Comparison of ENCODE assay signal across 30 mouse cellular contexts in the genomic region with DNA sequence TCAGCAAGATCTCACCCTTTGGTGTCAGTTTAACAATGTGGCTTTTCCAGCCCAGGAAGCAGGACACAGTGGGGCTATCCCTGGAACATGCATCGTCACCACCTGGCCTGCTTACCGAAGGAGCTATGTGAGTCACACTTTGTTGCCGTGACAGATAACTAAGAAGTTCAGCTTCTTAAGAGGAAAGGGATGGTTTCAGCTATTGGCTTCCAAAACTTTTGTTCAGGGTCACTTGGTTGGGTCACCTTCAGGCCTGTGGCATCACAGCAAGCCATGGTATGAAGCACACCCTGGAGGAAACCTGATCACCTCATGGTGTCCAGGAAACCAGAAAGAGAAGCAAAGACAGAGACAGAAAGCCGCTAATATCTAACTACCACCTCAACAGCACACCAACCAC.
"Had no signal": no experiment of that assay in that cellular context is flagged by ENCODE, and none has a peak within 500 bp of the region (broad histone marks: within the 10 kb centered on the region; RNA-seq: fewer than 3 reads in every experiment).

No protein-coding gene starts in this region.

- H3K36me3 ChIP-seq: intestine, embryonic 15.5 days had no signal

- H3K4me3 ChIP-seq: heart, adult 2 months; heart, embryonic 10.5 days; heart, embryonic 12.5 days; heart, embryonic 13.5 days; heart, embryonic 15.5 days; hindbrain, embryonic 10.5 days; hindbrain, embryonic 12.5 days; hindbrain, embryonic 13.5 days; hindbrain, embryonic 15.5 days; intestine, embryonic 15.5 days; layer of hippocampus, adult 2 months; left cerebral cortex, adult 2 months had no signal

- DNase-seq: heart, adult 2 months; heart, postnatal 10 days; heart, postnatal 14 days; heart, postnatal 36 days; heart, postnatal 4 days; kidney, adult 18-20 months; kidney, postnatal 10 days; kidney, postnatal 14 days; kidney, postnatal 25 days; layer of hippocampus, adult 9-11 months; layer of hippocampus, postnatal 36 days had no signal

- H3K27me3 ChIP-seq: heart, embryonic 12.5 days; heart, embryonic 13.5 days; heart, embryonic 15.5 days; hindbrain, embryonic 12.5 days; hindbrain, embryonic 13.5 days; hindbrain, embryonic 15.5 days; intestine, embryonic 15.5 days had no signal

- ATAC-seq: hindbrain, embryonic 16.5 days; hindbrain, postnatal 0 days; inflammation-experienced regulatory T-cells, adult 6 months; intestine, embryonic 15.5 days; intestine, embryonic 16.5 days; intestine, postnatal 0 days had no signal

- H3K27ac ChIP-seq: heart, adult 2 months; heart, embryonic 10.5 days; heart, embryonic 13.5 days; heart, embryonic 15.5 days; hindbrain, embryonic 10.5 days; hindbrain, embryonic 12.5 days; hindbrain, embryonic 13.5 days; hindbrain, embryonic 14.5 days; hindbrain, embryonic 15.5 days; hindbrain, postnatal 0 days; intestine, embryonic 15.5 days; kidney, postnatal 0 days; layer of hippocampus, adult 2 months; left cerebral cortex, adult 2 months had no signal

- H3K9me3 ChIP-seq: heart, embryonic 10.5 days; heart, embryonic 12.5 days; heart, embryonic 13.5 days; heart, embryonic 15.5 days; hindbrain, embryonic 10.5 days; hindbrain, embryonic 12.5 days; hindbrain, embryonic 13.5 days; hindbrain, embryonic 15.5 days; intestine, embryonic 15.5 days had no signal

- H3K4me2 ChIP-seq: heart, embryonic 11.5 days; heart, embryonic 12.5 days; heart, embryonic 13.5 days; heart, embryonic 15.5 days; hindbrain, embryonic 12.5 days; hindbrain, embryonic 13.5 days; hindbrain, embryonic 14.5 days; hindbrain, embryonic 15.5 days; intestine, embryonic 15.5 days had no signal

- H3K9ac ChIP-seq: heart, embryonic 12.5 days; heart, embryonic 13.5 days; heart, embryonic 15.5 days; hindbrain, embryonic 12.5 days; hindbrain, embryonic 13.5 days; hindbrain, embryonic 14.5 days; hindbrain, embryonic 15.5 days; intestine, embryonic 15.5 days had no signal

- H3K4me1 ChIP-seq: heart, embryonic 12.5 days; heart, embryonic 13.5 days; intestine, embryonic 15.5 days had no signal
